Mouse (Mus musculus) midbrain, embryonic 14.5 days (tissue): Measurements from ENCODE around the gene Bahd1. TPM values are rescaled to one million over a fixed set of nuclear protein-coding genes. Genes with fewer than 3 reads are reported as not detected.

Experiments used
- ATAC-seq: fragments of 200-750 bp; cut with Nextera tagmentation; 2 replicates; pipeline ENCODE4 v1.8.0; 2017; ENCODE audit warnings: moderate number of reproducible peaks, moderate library complexity; ENCODE audit not compliant: low FRiP score, low TSS enrichment
- DNase-seq: peaks from one replicate; pipeline ENCODE4 v3.0.0-alpha.2; 2015
- H3K27ac ChIP-seq: fragments of 300-500 bp; sonication (generic); replicated peaks from 2 replicates; pipeline ENCODE4 v1.5.1; 2014; ENCODE audit warnings: mild to moderate bottlenecking, low read depth, low read length, moderate library complexity
- H3K27me3 ChIP-seq: fragments of 300-500 bp; sonication (generic); 2 replicates; pipeline ENCODE4 v1.6.1; 2014; ENCODE audit warnings: low read length, control low read depth, mixed read lengths; ENCODE audit not compliant: control insufficient read depth, insufficient read depth
- H3K36me3 ChIP-seq: fragments of 300-500 bp; sonication (generic); 2 replicates; pipeline ENCODE4 v1.6.1; 2014; ENCODE audit warnings: low read length, control low read depth; ENCODE audit not compliant: control insufficient read depth, insufficient read depth
- H3K4me1 ChIP-seq: fragments of 300-500 bp; sonication (generic); 2 replicates; pipeline ENCODE4 v1.6.1; 2014; ENCODE audit warnings: mild to moderate bottlenecking, antibody characterized with exemption, low read length, control low read depth; ENCODE audit not compliant: control insufficient read depth, insufficient read depth
- H3K4me2 ChIP-seq: fragments of 300-500 bp; sonication (generic); 2 replicates; pipeline ENCODE4 v1.6.1; 2014; ENCODE audit warnings: mild to moderate bottlenecking, low read length, moderate library complexity
- H3K4me3 ChIP-seq: fragments of 300-500 bp; sonication (generic); replicated peaks from 2 replicates; pipeline ENCODE4 v1.5.1; 2014; ENCODE audit warnings: low read depth, low read length
- H3K9ac ChIP-seq: fragments of 300-500 bp; sonication (generic); replicated peaks from 2 replicates; pipeline ENCODE4 v1.6.1; 2014; ENCODE audit warnings: mild to moderate bottlenecking, low read length, moderate library complexity
- H3K9me3 ChIP-seq: fragments of 300-500 bp; sonication (generic); 2 replicates; pipeline ENCODE4 v1.6.1; 2016; ENCODE audit warnings: low read length, control low read depth, mixed read lengths; ENCODE audit not compliant: control insufficient read depth
- WGBS: fragments of 180-500 bp; shearing (Covaris S2); extraction: QIAGEN DNeasy Blood & Tissue Kit; methylation state at CpG from one replicate; pipeline ENCODE4 v1.1.7; 2014; 5-methylcytosine and 5-hydroxymethylcytosine counted together
- polyA plus RNA-seq: library from polyadenylated mRNA; unstranded; fragments of >200 nt; fragmentation: Nextera tagmentation; extraction: Ambion mirVana; gene quantifications from 2 replicates; pipeline ENCODE4 v1.2.1, GENCODE M21; 2014

Bahd1 gene
- polyA plus RNA-seq, 1 experiment from 2014 or later: 2.0 TPM

GRCm38 (mm10) chr2:118913551-118914276, 13.5 kb downstream of the Bahd1 start:
- no peaks in the 10 kb centered on the region for H3K9me3 ChIP-seq
- H3K4me2 ChIP-seq: no peak overlapping the region
- no peak for DNase-seq
- H3K36me3 ChIP-seq: peaks cover 28% of the 10 kb centered on the region
- H3K4me1 ChIP-seq: peaks cover 26% of the 10 kb centered on the region
- ATAC-seq: no peak
- no peak overlapping the region for H3K9ac ChIP-seq
- no peak overlapping the region; the same call in 1 of the 2 replicates for H3K27ac ChIP-seq
- 57% methylated on average over 11 of the region's 11 CpGs for WGBS
- no peak overlapping the region for H3K4me3 ChIP-seq
- no peaks in the 10 kb centered on the region for H3K27me3 ChIP-seq

GRCm38 (mm10) chr2:118914685-118915084, 14.5 kb downstream of the Bahd1 start:
- WGBS: 14% methylated on average over 8 of the region's 8 CpGs
- ATAC-seq (no peak), DNase-seq (peak; percentile 26)
- Histone ChIP-seq H3K4me3 (no peak overlapping the region), H3K4me2 (no peak overlapping the region), H3K27ac (peak overlapping the region; percentile 14), H3K27me3 (no peaks in the 10 kb centered on the region), H3K36me3 (peaks cover 36% of the 10 kb centered on the region), H3K9me3 (no peaks in the 10 kb centered on the region), H3K9ac (no peak overlapping the region), H3K4me1 (peaks cover 26% of the 10 kb centered on the region)

GRCm38 (mm10) chr2:118916436-118916835, 16.3 kb downstream of the Bahd1 start:
- Histone ChIP-seq H3K4me2 (no peak overlapping the region), H3K4me1 (peaks cover 26% of the 10 kb centered on the region), H3K4me3 (no peak overlapping the region), H3K9ac (no peak overlapping the region), H3K9me3 (no peaks in the 10 kb centered on the region), H3K36me3 (peaks cover 52% of the 10 kb centered on the region), H3K27ac (no peak overlapping the region), H3K27me3 (no peaks in the 10 kb centered on the region)
- no peak for ATAC-seq
- no peak for DNase-seq
- WGBS: 91% methylated on average over 17 of the region's 17 CpGs

- Histone ChIP-seq H3K27ac (no peak overlapping the region), H3K4me3 (no peak overlapping the region), H3K27me3 (no peaks in the 10 kb centered on the region), H3K9ac (no peak overlapping the region), H3K36me3 (peaks cover 73% of the 10 kb centered on the region), H3K4me2 (no peak overlapping the region), H3K9me3 (no peaks in the 10 kb centered on the region), H3K4me1 (peaks cover 13% of the 10 kb centered on the region)
- no peak for ATAC-seq
- DNase-seq: no peak
- 54% methylated on average over 1 of the region's 1 CpGs for WGBS
These were observed 18.4 kb downstream of the Bahd1 start for GRCm38 (mm10) chr2:118918543-118918942.

- H3K36me3 ChIP-seq: peaks cover 78% of the 10 kb centered on the region
- H3K27me3 ChIP-seq: no peaks in the 10 kb centered on the region
- H3K9me3 ChIP-seq: no peaks in the 10 kb centered on the region
- H3K9ac ChIP-seq: no peak overlapping the region
- 88% methylated on average over 3 of the region's 3 CpGs for WGBS
- no peak overlapping the region for H3K27ac ChIP-seq
- ATAC-seq (no peak), DNase-seq (no peak)
- H3K4me2 ChIP-seq: no peak overlapping the region
- peaks cover under 1% of the 10 kb centered on the region; the same call in 1 of the 2 replicates for H3K4me1 ChIP-seq
- H3K4me3 ChIP-seq: no peak overlapping the region
These were observed 20.3 kb downstream of the Bahd1 start for GRCm38 (mm10) chr2:118920428-118920827.

DNA sequence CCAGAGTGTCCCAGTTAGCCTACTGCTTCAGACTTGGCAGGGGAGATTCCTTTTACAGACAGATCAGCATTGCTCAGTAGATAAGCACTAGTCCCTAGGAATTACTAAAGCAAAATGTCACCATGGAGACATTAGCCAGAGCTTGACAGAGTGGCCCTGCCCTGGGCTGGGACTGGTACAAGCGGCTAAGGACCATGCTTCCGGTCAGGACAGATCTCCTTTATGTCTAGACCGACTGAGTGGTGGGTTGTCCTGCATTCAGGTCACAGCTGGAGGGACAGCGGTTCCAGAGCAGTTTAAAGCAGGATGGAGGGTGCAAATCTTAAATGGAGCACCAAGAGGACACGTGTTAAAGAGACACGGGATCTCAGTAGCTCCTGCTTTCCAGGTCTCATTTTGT, 25.8 kb downstream of the Bahd1 start:
- H3K4me1 ChIP-seq: peaks cover 19% of the 10 kb centered on the region
- peak overlapping the region; percentile 65 for H3K9ac ChIP-seq
- H3K4me3 ChIP-seq: peak overlapping the region; percentile 50
- no peak; the same call in 1 of the 2 replicates for ATAC-seq
- peak; percentile 20 for DNase-seq
- H3K27me3 ChIP-seq: no peaks in the 10 kb centered on the region
- peaks cover 30% of the 10 kb centered on the region for H3K36me3 ChIP-seq
- no peak overlapping the region for H3K27ac ChIP-seq
- H3K9me3 ChIP-seq: no peaks in the 10 kb centered on the region
- H3K4me2 ChIP-seq: peak overlapping the region; percentile 92
- WGBS: 0% methylated on average over 6 of the region's 6 CpGs

GRCm38 (mm10) chr2:118926361-118926997, 26.3 kb downstream of the Bahd1 start, which contains the start of gene Chst14:
Gene Chst14 (plus strand): TSS chr2:118926496.
- Histone ChIP-seq H3K4me2 (peak within 1 kb of the TSS; percentile 92), H3K36me3 (peaks cover 26% of the 10 kb centered on the region), H3K4me1 (peaks cover 19% of the 10 kb centered on the region), H3K9me3 (no peaks in the 10 kb centered on the region), H3K4me3 (peak within 1 kb of the TSS; percentile 50), H3K27me3 (no peaks in the 10 kb centered on the region), H3K27ac (no peak within 1 kb of the TSS), H3K9ac (peak within 1 kb of the TSS; percentile 65)
- ATAC-seq (peak; percentile 85), DNase-seq (peak; percentile 78)
- under 1% methylated on average over 46 of the region's 47 CpGs for WGBS

GRCm38 (mm10) chr2:118926998-118927739, 27.0 kb downstream of the Bahd1 start:
- no peaks in the 10 kb centered on the region for H3K9me3 ChIP-seq
- WGBS: 37% methylated on average over 31 of the region's 31 CpGs
- H3K9ac ChIP-seq: peak overlapping the region; percentile 65
- H3K27ac ChIP-seq: no peak overlapping the region
- DNase-seq (no peak), ATAC-seq (peak; percentile 9; the same call in 1 of the 2 replicates)
- H3K4me2 ChIP-seq: peak overlapping the region; percentile 92
- peaks cover 19% of the 10 kb centered on the region for H3K36me3 ChIP-seq
- no peaks in the 10 kb centered on the region for H3K27me3 ChIP-seq
- peak overlapping the region; percentile 50 for H3K4me3 ChIP-seq
- peaks cover 19% of the 10 kb centered on the region for H3K4me1 ChIP-seq
